Mouse (Mus musculus) limb, embryonic 11.5 days (tissue): Measurements from ENCODE around the gene Arih1. TPM values are rescaled to one million over a fixed set of nuclear protein-coding genes. Genes with fewer than 3 reads are reported as not detected.

ENCODE experiments used
- ATAC-seq: fragments of 200-750 bp; cut with Nextera tagmentation; 2 replicates; pipeline ENCODE4 v1.8.0; 2017; ENCODE audit warnings: low read depth; ENCODE audit not compliant: insufficient number of reproducible peaks, low FRiP score, low TSS enrichment
- DNase-seq: peaks from one replicate; pipeline ENCODE4 v3.0.0-alpha.2; 2015; ENCODE audit warnings: low spot score
- H3K27ac ChIP-seq: fragments of 300-500 bp; sonication (generic); replicated peaks from 2 replicates; pipeline ENCODE4 v1.5.1; 2014; ENCODE audit warnings: low read depth, mild to moderate bottlenecking, low read length
- H3K27me3 ChIP-seq: fragments of 300-500 bp; sonication (generic); 2 replicates; pipeline ENCODE4 v1.6.1; 2014; ENCODE audit warnings: mild to moderate bottlenecking, low read length, mixed read lengths; ENCODE audit not compliant: control insufficient read depth, insufficient read depth
- H3K36me3 ChIP-seq: fragments of 300-500 bp; sonication (generic); 2 replicates; pipeline ENCODE4 v1.6.1; 2014; ENCODE audit warnings: mild to moderate bottlenecking, low read length, moderate library complexity, mixed read lengths; ENCODE audit not compliant: control insufficient read depth, insufficient read depth
- H3K4me1 ChIP-seq: fragments of 300-500 bp; sonication (generic); 2 replicates; pipeline ENCODE4 v1.6.1; 2014; ENCODE audit warnings: low read length, mixed read lengths; ENCODE audit not compliant: control insufficient read depth, insufficient read depth
- H3K4me2 ChIP-seq: fragments of 300-500 bp; sonication (generic); 2 replicates; pipeline ENCODE4 v1.6.1; 2014; ENCODE audit warnings: low read depth, mild to moderate bottlenecking, moderate library complexity; ENCODE audit not compliant: severe bottlenecking
- H3K4me3 ChIP-seq: fragments of 300-500 bp; sonication (generic); 2 replicates; pipeline ENCODE4 v1.5.1; 2014; ENCODE audit warnings: low read depth, low read length
- H3K9ac ChIP-seq: fragments of 300-500 bp; sonication (generic); 2 replicates; pipeline ENCODE4 v1.6.1; 2014; ENCODE audit warnings: mild to moderate bottlenecking, low read length
- H3K9me3 ChIP-seq: fragments of 300-500 bp; sonication (generic); 2 replicates; pipeline ENCODE4 v1.6.1; 2016; ENCODE audit warnings: low read length; ENCODE audit not compliant: control insufficient read depth
- WGBS: fragments of 180-500 bp; shearing (Covaris S2); extraction: QIAGEN DNeasy Blood & Tissue Kit; methylation state at CpG from one replicate; pipeline ENCODE4 v1.1.7; 2014; 5-methylcytosine and 5-hydroxymethylcytosine counted together
- polyA plus RNA-seq: library from polyadenylated mRNA; unstranded; fragments of >200 nt; fragmentation: Nextera tagmentation; extraction: Ambion mirVana; gene quantifications from 2 replicates; pipeline ENCODE4 v1.2.1, GENCODE M21; 2014

Gene Arih1
- polyA plus RNA-seq, result 20.3 and 21.2 TPM in 2 replicates

GRCm38 (mm10) chr9:59486549-59487065 lies at the start of gene Arih1:
Gene Arih1 (minus strand): TSS chr9:59486618.
- Histone ChIP-seq H3K27me3 (no peaks in the 10 kb centered on the region), H3K9me3 (no peaks in the 10 kb centered on the region), H3K9ac (peak within 1 kb of the TSS; percentile 99), H3K4me2 (peak within 1 kb of the TSS; percentile 80), H3K36me3 (no peaks in the 10 kb centered on the region), H3K4me1 (no peaks in the 10 kb centered on the region), H3K4me3 (peak within 1 kb of the TSS; percentile 99), H3K27ac (peak within 1 kb of the TSS; percentile 98)
- WGBS, result under 1% methylated on average over 53 of the region's 56 CpGs
- ATAC-seq (peak; percentile 97), DNase-seq (peak; percentile 99)

- Histone ChIP-seq H3K9ac (no peak overlapping the region), H3K27ac (no peak overlapping the region), H3K9me3 (no peaks in the 10 kb centered on the region), H3K4me2 (no peak overlapping the region), H3K36me3 (no peaks in the 10 kb centered on the region), H3K4me3 (no peak overlapping the region), H3K4me1 (no peaks in the 10 kb centered on the region), H3K27me3 (no peaks in the 10 kb centered on the region)
- no peak for DNase-seq
- 61% methylated on average over 4 of the region's 4 CpGs for WGBS
- no peak for ATAC-seq
Observed at GRCm38 (mm10) chr9:59533889-59534288, 47.5 kb upstream of the Arih1 start.

GRCm38 (mm10) chr9:59533422-59533821 lies 47.0 kb upstream of the Arih1 start:
- Histone ChIP-seq H3K4me3 (no peak overlapping the region), H3K27ac (no peak overlapping the region), H3K4me1 (no peaks in the 10 kb centered on the region), H3K4me2 (no peak overlapping the region), H3K27me3 (no peaks in the 10 kb centered on the region), H3K9ac (no peak overlapping the region), H3K9me3 (no peaks in the 10 kb centered on the region), H3K36me3 (no peaks in the 10 kb centered on the region)
- ATAC-seq (no peak), DNase-seq (no peak)
- WGBS, result 61% methylated on average over 2 of the region's 2 CpGs

- Histone ChIP-seq H3K4me1 (no peaks in the 10 kb centered on the region), H3K27ac (no peak overlapping the region), H3K27me3 (no peaks in the 10 kb centered on the region), H3K4me3 (no peak overlapping the region), H3K36me3 (no peaks in the 10 kb centered on the region), H3K9ac (no peak overlapping the region), H3K9me3 (no peaks in the 10 kb centered on the region), H3K4me2 (no peak overlapping the region)
- ATAC-seq (no peak), DNase-seq (no peak)
- 47% methylated on average over 5 of the region's 5 CpGs for WGBS
Observed at GRCm38 (mm10) chr9:59531645-59532044, 45.2 kb upstream of the Arih1 start.

- WGBS, result 84% methylated on average over 2 of the region's 2 CpGs
Observed at GRCm38 (mm10) chr9:59528274-59528673, 41.9 kb upstream of the Arih1 start.

GRCm38 (mm10) chr9:59527580-59527979 lies 41.2 kb upstream of the Arih1 start:
- H3K9ac ChIP-seq, result no peak overlapping the region

More at GRCm38 (mm10) chr9:59528274-59528673, 41.9 kb upstream of the Arih1 start:
- Histone ChIP-seq H3K4me2 (no peak overlapping the region), H3K36me3 (no peaks in the 10 kb centered on the region), H3K9ac (no peak overlapping the region), H3K4me1 (no peaks in the 10 kb centered on the region), H3K4me3 (no peak overlapping the region), H3K27ac (no peak overlapping the region), H3K9me3 (no peaks in the 10 kb centered on the region), H3K27me3 (no peaks in the 10 kb centered on the region)
- ATAC-seq (no peak), DNase-seq (no peak)

GRCm38 (mm10) chr9:59526727-59527126 lies 40.3 kb upstream of the Arih1 start:
- Histone ChIP-seq H3K4me3 (no peak overlapping the region), H3K27ac (no peak overlapping the region), H3K27me3 (no peaks in the 10 kb centered on the region), H3K36me3 (no peaks in the 10 kb centered on the region), H3K4me1 (no peaks in the 10 kb centered on the region), H3K9ac (no peak overlapping the region), H3K9me3 (no peaks in the 10 kb centered on the region), H3K4me2 (no peak overlapping the region)
- DNase-seq (no peak), ATAC-seq (no peak)
- 80% methylated on average over 6 of the region's 6 CpGs for WGBS

More at GRCm38 (mm10) chr9:59527580-59527979, 41.2 kb upstream of the Arih1 start:
- WGBS, result 84% methylated on average over 3 of the region's 3 CpGs
- Histone ChIP-seq H3K9me3 (no peaks in the 10 kb centered on the region), H3K27me3 (no peaks in the 10 kb centered on the region), H3K36me3 (no peaks in the 10 kb centered on the region), H3K4me2 (no peak overlapping the region), H3K4me1 (no peaks in the 10 kb centered on the region), H3K4me3 (no peak overlapping the region), H3K27ac (no peak overlapping the region)
- DNase-seq (no peak), ATAC-seq (no peak)

GRCm38 (mm10) chr9:59522906-59523305 lies 36.5 kb upstream of the Arih1 start:
- no peaks in the 10 kb centered on the region for H3K9me3 ChIP-seq
- H3K36me3 ChIP-seq, result no peaks in the 10 kb centered on the region
- DNase-seq, result no peak
- H3K4me1 ChIP-seq, result no peaks in the 10 kb centered on the region
- no peak overlapping the region for H3K4me2 ChIP-seq
- 49% methylated on average over 4 of the region's 4 CpGs for WGBS
- H3K4me3 ChIP-seq, result no peak overlapping the region
- ATAC-seq, result no peak
- H3K9ac ChIP-seq, result no peak overlapping the region
- no peak overlapping the region for H3K27ac ChIP-seq
- H3K27me3 ChIP-seq, result no peaks in the 10 kb centered on the region

- DNase-seq (no peak), ATAC-seq (no peak)
- no peak overlapping the region for H3K4me2 ChIP-seq
- H3K27me3 ChIP-seq, result no peaks in the 10 kb centered on the region
- H3K36me3 ChIP-seq, result no peaks in the 10 kb centered on the region
- H3K4me3 ChIP-seq, result no peak overlapping the region
- H3K4me1 ChIP-seq, result no peaks in the 10 kb centered on the region
- no peak overlapping the region for H3K27ac ChIP-seq
- no peaks in the 10 kb centered on the region for H3K9me3 ChIP-seq
- WGBS, result 90% methylated on average over 2 of the region's 2 CpGs
- H3K9ac ChIP-seq, result no peak overlapping the region
Observed at GRCm38 (mm10) chr9:59519396-59519795, 33.0 kb upstream of the Arih1 start.
